Mouse (Mus musculus) T-cell, adult 2 months (primary cell): ENCODE measurements around the gene Hist1h2af.
"Not testable (repeated sequence)": the region's sequence is repeated elsewhere in the genome, so short reads cannot be mapped to it uniquely, and the experiment has no call there.

Experiments
- DNase-seq: peaks from one replicate; pipeline ENCODE4 v3.0.0; 2022; ENCODE audit warnings: low spot score

Gene Hist1h2af

DNA sequence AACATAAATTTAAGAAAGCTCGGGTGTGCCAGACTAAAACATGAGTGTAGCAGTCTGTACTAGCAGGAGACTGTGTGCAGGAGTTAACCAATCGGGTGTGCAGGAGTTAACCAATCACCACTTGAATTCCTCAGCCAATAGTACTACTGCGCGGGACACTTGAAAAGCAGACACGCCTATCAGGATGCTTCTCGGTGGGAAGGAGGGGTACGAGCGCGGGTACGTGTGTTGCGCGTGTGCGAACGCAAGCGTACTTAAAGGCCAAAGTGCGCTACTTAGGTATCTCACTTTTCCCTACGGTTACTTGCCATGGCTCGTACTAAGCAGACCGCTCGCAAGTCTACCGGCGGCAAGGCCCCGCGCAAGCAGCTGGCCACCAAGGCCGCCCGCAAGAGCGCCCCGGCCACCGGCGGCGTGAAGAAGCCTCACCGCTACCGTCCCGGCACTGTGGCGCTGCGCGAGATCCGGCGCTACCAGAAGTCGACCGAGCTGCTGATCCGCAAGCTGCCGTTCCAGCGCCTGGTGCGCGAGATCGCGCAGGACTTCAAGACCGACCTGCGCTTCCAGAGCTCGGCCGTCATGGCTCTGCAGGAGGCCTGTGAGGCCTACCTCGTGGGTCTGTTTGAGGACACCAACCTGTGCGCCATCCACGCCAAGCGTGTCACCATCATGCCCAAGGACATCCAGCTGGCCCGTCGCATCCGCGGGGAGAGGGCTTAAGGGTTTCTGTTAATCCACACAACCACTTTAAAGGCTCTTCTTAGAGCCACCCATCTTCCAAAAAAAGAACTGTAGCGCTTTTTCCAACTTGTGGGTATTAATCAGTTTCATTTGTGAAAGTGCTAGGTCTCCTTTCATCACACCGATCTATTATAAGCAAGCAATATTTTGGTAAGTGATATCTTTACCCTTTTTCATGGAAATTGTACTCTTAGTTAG lies 1.7 kb downstream of the Hist1h2af start, which contains the start of gene Hist1h3g:
TSS of gene Hist1h3g (plus strand) at position 286 of the 939 bp plus-strand sequence.
- DNase-seq = peak; percentile 85

DNA sequence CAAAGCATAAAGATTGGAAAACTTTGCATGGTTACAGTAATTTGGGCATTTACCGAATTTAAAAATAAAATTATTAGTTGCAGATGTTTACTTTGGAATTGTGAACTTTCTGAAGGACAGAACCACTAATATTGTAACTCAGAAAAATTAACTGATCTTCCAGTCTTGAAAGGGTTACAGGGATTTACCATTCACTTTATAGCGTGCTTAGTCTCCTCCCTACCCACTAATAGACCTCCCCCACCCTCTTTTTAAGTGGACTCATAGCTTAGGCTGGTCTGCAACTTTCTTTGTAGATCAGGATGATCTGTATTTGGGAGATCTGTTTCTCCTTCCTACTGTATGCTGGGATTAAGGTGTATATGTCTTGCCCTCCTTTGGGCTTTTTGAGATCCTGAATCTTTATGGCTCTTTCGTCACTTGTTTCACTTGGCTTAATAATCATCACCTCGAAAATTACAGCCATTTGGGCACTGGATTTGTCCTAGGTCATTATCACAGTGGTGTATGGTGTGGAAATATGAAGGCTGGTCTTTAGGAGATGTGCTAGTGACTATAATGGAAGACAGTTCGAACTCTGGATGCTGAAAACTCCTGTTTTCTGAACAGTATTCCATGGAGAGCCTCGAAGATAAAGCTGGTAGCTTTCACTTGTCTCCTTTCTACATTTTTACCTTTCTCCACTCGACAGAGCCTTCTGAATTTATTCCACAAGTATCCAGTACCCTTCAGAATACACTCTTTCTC lies 2.5 kb downstream of the Hist1h2af start:
- DNase-seq = no peak

DNA sequence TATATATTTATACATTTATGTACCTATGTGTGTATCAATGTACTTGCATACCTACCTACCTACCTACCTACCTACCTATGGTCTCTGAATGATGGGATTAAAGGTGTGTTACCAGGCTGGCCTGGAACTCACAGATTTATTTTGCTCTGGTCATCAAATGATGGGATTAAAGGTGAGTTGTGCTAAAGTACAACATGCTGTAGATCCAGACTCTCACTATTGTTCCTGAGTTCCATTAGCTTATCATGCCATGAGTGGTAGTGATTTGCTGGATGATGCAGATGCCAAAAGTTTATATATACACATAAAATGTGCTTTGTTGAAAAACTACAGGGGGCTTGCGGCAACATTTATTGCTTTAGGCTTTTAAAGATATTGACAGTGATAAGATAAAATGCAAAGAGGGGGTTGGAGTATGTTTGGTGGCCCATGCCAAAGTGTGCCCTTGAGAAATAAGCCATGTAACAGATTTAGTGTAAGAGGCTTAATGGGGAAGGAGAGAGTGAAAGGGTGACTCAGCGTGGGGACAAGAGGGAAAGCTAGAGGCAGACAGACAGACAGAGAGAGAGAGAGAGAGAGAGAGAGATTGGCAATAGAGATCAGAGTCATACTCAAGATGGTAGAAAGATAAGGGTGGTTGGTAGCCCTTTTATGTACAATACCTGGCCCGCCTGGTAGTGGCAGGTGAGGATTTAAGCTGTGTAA lies 3.5 kb downstream of the Hist1h2af start:
- no peak for DNase-seq

DNA sequence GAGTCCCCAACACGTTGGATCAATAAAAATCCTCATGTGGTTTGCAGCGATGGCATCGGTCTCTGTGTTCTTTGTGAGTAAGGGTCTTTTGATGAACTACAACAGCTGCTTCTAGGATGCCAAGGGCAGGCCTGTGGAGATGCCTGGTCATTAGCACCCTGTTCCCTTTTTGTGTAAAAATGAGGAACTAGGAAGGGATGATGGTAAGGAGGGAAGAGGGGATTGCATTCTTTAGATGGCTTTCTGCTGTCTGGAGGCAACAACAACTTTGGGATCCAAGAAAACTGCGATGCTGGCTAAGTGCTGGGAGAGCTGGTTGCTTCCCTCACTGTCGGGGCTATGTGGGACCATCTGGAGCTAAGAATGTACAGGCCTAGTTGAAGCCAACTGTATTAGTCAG lies 4.5 kb downstream of the Hist1h2af start:
- DNase-seq = no peak

DNA sequence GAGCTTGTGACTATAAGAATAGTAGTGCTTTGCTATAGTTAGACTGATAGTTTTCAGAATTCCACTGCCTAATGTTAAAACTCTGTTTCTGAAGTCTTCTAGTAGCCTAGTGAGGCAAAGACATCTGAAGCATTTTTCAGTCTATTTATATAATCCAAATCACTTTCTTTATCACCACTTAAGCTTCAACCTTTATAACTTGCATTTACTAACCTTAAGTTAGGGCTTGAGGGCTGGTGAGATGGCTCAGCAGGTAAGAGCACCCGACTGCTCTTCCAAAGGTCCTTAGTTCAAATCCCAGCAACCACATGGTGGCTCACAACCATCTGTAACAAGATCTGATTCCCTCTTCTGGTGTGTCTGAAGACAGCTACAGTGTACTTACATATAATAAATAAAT lies 6.1 kb downstream of the Hist1h2af start:
- DNase-seq = not testable (repeated sequence)

DNA sequence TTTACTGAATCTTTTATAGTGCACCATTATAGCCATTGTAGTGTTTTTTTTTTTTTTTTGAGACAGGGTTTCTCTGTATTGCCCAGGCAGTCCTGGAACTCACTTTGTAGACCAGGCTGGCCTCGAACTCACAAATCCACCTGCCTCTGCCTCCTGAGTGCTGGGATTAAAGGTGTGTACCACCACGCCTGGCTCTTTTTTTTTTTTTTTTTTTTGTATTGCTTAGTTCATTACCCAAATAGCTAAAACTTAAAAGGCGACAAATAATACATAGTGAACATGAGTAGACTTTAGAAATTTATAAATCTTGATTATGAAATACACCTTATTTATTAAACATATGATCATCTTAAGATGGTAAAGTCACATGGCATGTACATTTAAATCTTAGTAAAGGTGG lies 7.8 kb downstream of the Hist1h2af start:
- no peak for DNase-seq

DNA sequence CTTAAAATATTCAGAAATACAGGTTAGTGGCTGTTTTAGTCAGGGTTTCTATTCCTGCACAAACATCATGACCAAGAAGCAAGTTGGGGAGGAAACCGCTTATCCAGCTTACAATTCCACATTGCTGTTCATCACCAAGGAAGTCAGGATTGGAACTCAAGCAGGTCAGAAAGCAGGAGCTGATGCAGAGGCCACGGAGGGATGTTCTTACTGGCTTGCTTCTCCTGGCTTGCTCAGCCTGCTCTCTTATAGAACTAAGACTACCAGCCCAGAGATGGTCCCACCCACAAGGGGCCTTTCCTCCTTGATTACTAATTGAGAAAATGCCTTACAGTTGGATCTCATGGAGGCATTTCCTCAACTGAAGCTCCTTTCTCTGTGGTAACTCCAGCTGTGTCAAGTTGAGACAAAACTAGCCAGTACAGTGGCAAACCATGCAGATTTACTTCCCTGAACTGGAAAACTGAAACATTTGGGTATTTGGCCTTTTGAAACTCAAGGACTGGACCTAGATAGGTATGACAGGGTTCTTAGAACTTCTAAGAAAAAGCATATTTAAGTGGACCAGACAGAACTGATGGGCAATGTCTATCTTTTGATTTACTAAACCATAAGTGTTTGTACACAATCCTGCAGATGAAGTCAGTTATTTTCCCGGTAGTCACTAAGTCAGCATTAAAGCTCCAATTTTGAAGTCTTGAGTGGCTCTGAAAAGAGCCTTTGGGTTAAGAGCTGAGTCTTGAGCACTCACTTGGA lies 8.7 kb downstream of the Hist1h2af start:
- not testable (repeated sequence) for DNase-seq

- DNase-seq = peak; percentile 83
Observed at GRCm38 (mm10) chr13:23542999-23543607, 9.4 kb downstream of the Hist1h2af start, which contains the start of gene Hist1h2bh. Gene Hist1h2bh (minus strand): TSS chr13:23543392.

GRCm38 (mm10) chr13:23543965-23544786 lies 10.5 kb downstream of the Hist1h2af start, which contains the start of gene Hist1h3f:
Gene Hist1h3f (plus strand): TSS chr13:23544052.
- peak; percentile 83 for DNase-seq

GRCm38 (mm10) chr13:23544787-23545120 lies 11.0 kb downstream of the Hist1h2af start:
- DNase-seq = not testable (repeated sequence)

- DNase-seq = no peak
Observed at GRCm38 (mm10) chr13:23546694-23547093, 13.0 kb downstream of the Hist1h2af start.

DNA sequence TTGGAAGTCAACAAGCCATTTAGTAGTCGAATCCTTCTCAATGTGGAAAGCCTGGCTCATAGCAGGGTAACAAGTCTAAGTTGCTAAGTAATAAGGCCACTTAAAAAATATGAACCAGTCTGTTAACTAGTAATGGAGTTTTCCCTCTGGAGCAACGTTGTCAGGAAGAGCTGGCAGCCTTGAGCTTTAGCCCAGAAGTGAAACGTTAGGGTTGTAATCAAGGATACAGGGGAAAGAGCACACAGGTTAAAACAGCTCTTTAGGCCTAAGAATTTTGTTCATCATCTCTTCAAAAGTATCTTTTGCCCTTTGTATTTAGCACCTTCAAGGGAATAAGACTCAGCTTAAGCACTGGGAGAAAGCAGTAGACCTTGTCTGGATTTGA lies 17.0 kb downstream of the Hist1h2af start:
- DNase-seq = no peak

DNA sequence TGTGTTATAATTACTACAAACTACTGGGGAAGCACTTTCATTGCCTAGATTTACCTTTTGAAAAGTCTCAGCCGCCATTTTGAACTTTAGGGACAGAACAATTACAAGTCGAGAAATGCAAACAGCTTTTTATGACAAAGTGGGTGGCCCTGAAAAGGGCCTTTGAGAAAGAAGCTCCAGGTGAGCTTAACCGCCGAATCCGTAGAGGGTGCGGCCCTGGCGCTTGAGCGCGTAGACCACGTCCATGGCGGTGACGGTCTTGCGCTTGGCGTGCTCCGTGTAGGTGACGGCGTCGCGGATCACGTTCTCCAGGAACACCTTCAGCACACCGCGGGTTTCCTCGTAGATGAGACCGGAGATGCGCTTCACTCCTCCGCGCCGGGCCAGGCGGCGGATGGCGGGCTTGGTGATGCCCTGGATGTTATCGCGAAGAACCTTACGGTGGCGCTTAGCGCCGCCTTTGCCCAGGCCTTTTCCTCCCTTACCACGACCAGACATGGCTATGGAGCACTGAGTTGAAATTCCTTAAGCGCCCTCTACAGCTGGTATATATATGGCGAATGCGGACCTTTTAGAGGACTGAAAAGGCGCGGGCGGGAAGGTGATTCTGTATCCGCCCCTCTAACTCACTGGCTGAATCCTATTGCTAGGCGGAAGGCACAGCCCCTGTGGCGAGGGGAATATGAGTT lies 17.6 kb downstream of the Hist1h2af start, which contains the start of gene Hist1h4f:
TSS of gene Hist1h4f (minus strand) at position 503 of the 689 bp plus-strand sequence.
- peak; percentile 83 for DNase-seq

DNA sequence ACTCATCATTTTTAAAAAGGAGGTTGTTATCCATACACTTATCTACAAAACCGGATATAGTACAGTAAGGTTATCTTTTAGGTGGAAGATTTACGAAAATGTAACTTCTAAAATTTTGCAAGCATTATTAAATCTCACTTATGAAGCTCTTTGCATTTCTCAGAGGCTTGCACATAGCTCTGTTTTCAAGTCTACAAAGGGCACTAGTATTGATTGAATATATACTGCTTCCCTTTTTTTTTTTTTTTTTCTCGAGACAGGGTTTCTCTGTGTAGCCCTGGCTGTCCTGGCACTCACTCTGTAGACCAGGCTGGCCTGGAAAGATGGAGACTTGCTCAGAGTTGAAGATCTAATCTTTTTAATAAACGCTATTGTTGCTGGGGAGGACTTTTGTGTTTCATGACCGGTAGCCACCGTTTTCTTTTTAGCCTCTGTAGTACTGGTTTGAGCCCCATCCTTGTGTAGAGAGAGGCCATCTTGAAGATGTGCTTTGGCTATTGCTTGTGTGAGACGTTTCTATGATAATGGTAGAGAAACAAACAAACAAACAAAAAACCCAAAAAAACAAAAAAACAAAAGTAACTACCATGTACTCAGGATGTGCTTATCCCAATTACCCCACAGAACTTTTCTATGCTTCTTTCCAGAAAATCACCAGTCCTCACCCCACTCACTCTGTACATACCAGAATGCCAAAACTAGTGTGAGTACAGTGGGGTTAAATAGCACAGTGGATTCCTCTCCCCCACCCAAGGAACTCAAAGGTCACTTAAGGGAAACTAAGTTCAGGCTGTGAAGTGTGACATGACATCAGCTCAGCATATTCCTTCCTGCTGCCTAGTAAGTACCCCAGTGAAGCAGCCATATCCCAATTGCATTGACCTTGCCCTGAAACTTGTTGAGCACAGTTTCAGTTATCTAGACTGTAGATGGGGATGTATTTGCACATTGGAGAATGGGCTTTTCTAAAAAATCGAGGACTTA lies 18.5 kb downstream of the Hist1h2af start:
- DNase-seq = no peak

- no peak for DNase-seq
Observed at GRCm38 (mm10) chr13:23552962-23553361, 19.3 kb downstream of the Hist1h2af start, which contains the start of gene Hist1h1d. Gene Hist1h1d (plus strand): TSS chr13:23553262.

GRCm38 (mm10) chr13:23554393-23554792 lies 20.7 kb downstream of the Hist1h2af start:
- DNase-seq = no peak

DNA sequence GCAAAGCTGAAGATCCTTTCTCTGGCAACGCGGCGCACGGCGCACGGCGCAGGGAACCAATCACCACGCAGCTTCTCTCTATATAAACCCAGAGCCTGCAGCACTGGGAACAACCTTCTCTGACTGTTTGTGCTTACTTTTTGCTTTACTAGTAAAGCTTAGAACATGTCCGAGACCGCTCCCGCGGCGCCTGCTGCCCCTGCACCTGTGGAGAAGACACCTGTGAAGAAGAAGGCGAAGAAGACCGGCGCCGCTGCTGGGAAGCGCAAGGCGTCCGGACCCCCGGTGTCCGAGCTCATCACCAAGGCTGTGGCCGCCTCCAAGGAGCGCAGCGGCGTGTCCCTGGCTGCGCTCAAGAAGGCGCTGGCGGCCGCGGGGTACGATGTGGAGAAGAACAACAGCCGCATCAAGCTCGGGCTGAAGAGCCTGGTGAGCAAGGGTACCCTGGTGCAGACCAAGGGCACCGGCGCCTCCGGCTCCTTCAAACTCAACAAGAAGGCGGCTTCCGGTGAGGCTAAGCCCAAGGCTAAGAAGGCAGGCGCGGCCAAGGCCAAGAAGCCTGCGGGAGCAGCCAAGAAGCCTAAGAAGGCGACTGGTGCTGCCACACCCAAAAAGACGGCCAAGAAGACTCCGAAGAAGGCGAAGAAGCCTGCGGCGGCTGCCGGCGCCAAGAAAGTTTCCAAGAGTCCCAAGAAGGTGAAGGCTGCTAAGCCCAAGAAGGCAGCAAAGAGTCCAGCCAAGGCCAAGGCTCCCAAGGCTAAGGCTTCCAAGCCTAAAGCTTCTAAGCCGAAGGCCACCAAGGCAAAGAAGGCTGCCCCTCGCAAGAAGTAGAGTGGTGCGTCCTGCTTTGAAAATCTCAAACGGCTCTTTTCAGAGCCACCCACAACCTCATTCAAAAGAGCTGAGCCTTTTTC lies 21.5 kb downstream of the Hist1h2af start:
- peak; percentile 60 for DNase-seq
